Mouse (Mus musculus) MN1 (cell line): ENCODE measurements at regions not wholly inside any gene's neighbourhood (a gene's known extent, or its start where the extent isn't known, plus 50 kb on each side); places are given as distances from the start of the nearest gene placed in this dataset.
A peak's percentile ranks its signal among the peaks of the same experiment; 100 is the strongest.

Source experiments
- DNase-seq: peaks from one replicate; pipeline ENCODE4 v3.0.0-alpha.2; 2016; ENCODE audit warnings: low spot score

- DNase-seq: peak; percentile 7
Observed at GRCm38 (mm10) chr14:120831397-120831796, 79.6 kb upstream of the Ipo5 start.

- DNase-seq: peak; percentile 90
Observed at GRCm38 (mm10) chr14:120831847-120832613, 79.0 kb upstream of the Ipo5 start.

- no peak for DNase-seq
Observed at GRCm38 (mm10) chr14:120834821-120835220, 76.2 kb upstream of the Ipo5 start.

- DNase-seq: no peak
Observed at GRCm38 (mm10) chr14:120835758-120836157, 75.3 kb upstream of the Ipo5 start.

- no peak for DNase-seq
Observed at GRCm38 (mm10) chr14:120836535-120837316, 74.3 kb upstream of the Ipo5 start.

GRCm38 (mm10) chr14:120840900-120841299 lies 70.1 kb upstream of the Ipo5 start:
- DNase-seq: no peak

GRCm38 (mm10) chr14:120841311-120841710 lies 69.7 kb upstream of the Ipo5 start:
- DNase-seq: no peak

- no peak for DNase-seq
Observed at GRCm38 (mm10) chr14:120845172-120845571, 65.9 kb upstream of the Ipo5 start.

- peak; percentile 11 for DNase-seq
Observed at GRCm38 (mm10) chr14:120846073-120846850, 64.8 kb upstream of the Ipo5 start.

- no peak for DNase-seq
Observed at GRCm38 (mm10) chr14:120847006-120847405, 64.0 kb upstream of the Ipo5 start.

GRCm38 (mm10) chr14:120848083-120848951 lies 62.7 kb upstream of the Ipo5 start:
- no peak for DNase-seq

- DNase-seq: no peak
Observed at GRCm38 (mm10) chr14:120849159-120849558, 61.9 kb upstream of the Ipo5 start.

GRCm38 (mm10) chr14:120853643-120854042 lies 57.4 kb upstream of the Ipo5 start:
- no peak for DNase-seq

GRCm38 (mm10) chr14:120854559-120854958 lies 56.5 kb upstream of the Ipo5 start:
- DNase-seq: no peak

GRCm38 (mm10) chr14:120855181-120855580 lies 55.8 kb upstream of the Ipo5 start:
- no peak for DNase-seq
